Mouse (Mus musculus) CH12.LX (cell line): ENCODE results near the gene Slc15a5. TPM values are rescaled to one million over a fixed set of nuclear protein-coding genes. Genes with fewer than 3 reads are reported as not detected.

Experiments
- DNase-seq: peaks from one replicate; pipeline ENCODE4 v3.0.0-alpha.2; 2013; ENCODE audit errors: extremely low read depth
- H3K27ac ChIP-seq: 2 replicates; pipeline ENCODE4 v1.5.1; 2012; ENCODE audit warnings: low read depth, mild to moderate bottlenecking, control low read depth, moderate library complexity; ENCODE audit not compliant: insufficient read depth
- H3K27me3 ChIP-seq: replicated peaks from 2 replicates; pipeline ENCODE3; 2012; ENCODE audit warnings: inconsistent platforms
- H3K36me3 ChIP-seq, 2 experiments: replicated peaks in 1 of 2; 2 replicates each; pipeline versions ENCODE3 to v1.6.1; 2012; ENCODE audit warnings: inconsistent platforms in 1 of 2, low read length in 1 of 2, mild to moderate bottlenecking in 1 of 2, mixed read lengths in 1 of 2, moderate library complexity in 1 of 2; ENCODE audit not compliant: control insufficient read depth in 1 of 2, insufficient read depth in 1 of 2
- H3K4me1 ChIP-seq, 2 experiments: 2 replicates each; pipeline ENCODE4 v1.6.1; 2012; ENCODE audit warnings: inconsistent platforms in 1 of 2, moderate library complexity in 1 of 2; ENCODE audit not compliant: insufficient read depth in 2 of 2, control insufficient read depth in 1 of 2
- H3K4me2 ChIP-seq: 2 replicates; pipeline ENCODE4 v1.6.1; 2012; ENCODE audit warnings: low read depth, mild to moderate bottlenecking, control low read depth; ENCODE audit not compliant: poor library complexity, insufficient read depth, severe bottlenecking
- H3K4me3 ChIP-seq, 3 experiments: fragments of 150-350 bp in 1 of 3; sonication (generic) in 1 of 3; replicated peaks in 1 of 3; 2 replicates each; pipeline versions ENCODE3 to v1.5.1; 2011 to 2012; ENCODE audit warnings: low read depth in 2 of 3, low read length in 2 of 3, mild to moderate bottlenecking in 2 of 3, moderate library complexity in 2 of 3, control low read depth in 1 of 3, improper control_type of control experiment in 1 of 3, inconsistent platforms in 1 of 3, mixed read lengths in 1 of 3; ENCODE audit not compliant: poor library complexity in 1 of 3
- H3K79me2 ChIP-seq: replicated peaks from 2 replicates; pipeline ENCODE4 v1.6.1; 2012; ENCODE audit warnings: mild to moderate bottlenecking, moderate library complexity; ENCODE audit not compliant: control insufficient read depth, poor library complexity, insufficient read depth, severe bottlenecking; ENCODE audit errors: extremely low read depth
- H3K9ac ChIP-seq: 2 replicates; pipeline ENCODE4 v1.6.1; 2012; ENCODE audit warnings: low read depth, mild to moderate bottlenecking, control low read depth, moderate library complexity; ENCODE audit not compliant: insufficient read depth
- H3K9me3 ChIP-seq: replicated peaks from 2 replicates; pipeline ENCODE3; 2012; ENCODE audit warnings: low read length, inconsistent platforms, mixed read lengths
- BHLHE40 ChIP-seq: IDR thresholded peaks from 2 replicates; pipeline ENCODE4 v1.6.1; 2011; ENCODE audit warnings: mild to moderate bottlenecking, low read depth, low read length, improper control_type of control experiment
- CHD1 ChIP-seq: IDR thresholded peaks from 2 replicates; pipeline ENCODE4 v1.6.1; 2012; ENCODE audit warnings: low read depth, low read length, improper control_type of control experiment, inconsistent platforms
- CTCF ChIP-seq, 2 experiments: IDR thresholded peaks in 1 of 2; conservative IDR thresholded peaks in 1 of 2; 2 replicates each; pipeline ENCODE4 v1.5.1; 2011 to 2012; ENCODE audit warnings: low read depth in 2 of 2, low read length in 2 of 2, improper control_type of control experiment in 1 of 2, inconsistent platforms in 1 of 2, mild to moderate bottlenecking in 1 of 2, moderate library complexity in 1 of 2
- E2F4 ChIP-seq: IDR thresholded peaks from 2 replicates; pipeline ENCODE4 v1.6.1; 2011; ENCODE audit warnings: low read depth, low read length, improper control_type of control experiment; ENCODE audit not compliant: insufficient replicate concordance
- ELF1 ChIP-seq: IDR thresholded peaks from 2 replicates; pipeline ENCODE4 v1.6.1; 2014; ENCODE audit warnings: low read depth, mild to moderate bottlenecking, inconsistent platforms, low read length, improper control_type of control experiment
- ETS1 ChIP-seq: conservative IDR thresholded peaks from 2 replicates; pipeline ENCODE4 v1.6.1; 2012; ENCODE audit warnings: low read depth, mild to moderate bottlenecking, inconsistent platforms, low read length, improper control_type of control experiment, moderate library complexity
- GABPA ChIP-seq: IDR thresholded peaks from 2 replicates; pipeline ENCODE4 v1.6.1; 2012; ENCODE audit warnings: low read depth, low read length, improper control_type of control experiment, inconsistent platforms; ENCODE audit not compliant: insufficient replicate concordance
- IRF4 ChIP-seq: IDR thresholded peaks from 2 replicates; pipeline ENCODE4 v1.6.1; 2014; ENCODE audit warnings: low read depth, mild to moderate bottlenecking, inconsistent platforms, low read length, improper control_type of control experiment
- JUN ChIP-seq: IDR thresholded peaks from 2 replicates; pipeline ENCODE4 v1.6.1; 2011; ENCODE audit warnings: low read depth, mild to moderate bottlenecking, low read length, improper control_type of control experiment, moderate library complexity; ENCODE audit not compliant: insufficient read depth
- JUND ChIP-seq: conservative IDR thresholded peaks from 2 replicates; pipeline ENCODE4 v1.6.1; 2011; ENCODE audit warnings: low read depth, low read length, improper control_type of control experiment
- KAT2A ChIP-seq: IDR thresholded peaks from 2 replicates; pipeline ENCODE4 v1.6.1; 2012; ENCODE audit warnings: low read length, improper control_type of control experiment, inconsistent platforms; ENCODE audit not compliant: insufficient replicate concordance
- MAX ChIP-seq: IDR thresholded peaks from 2 replicates; pipeline ENCODE4 v1.6.1; 2011; ENCODE audit warnings: low read length, improper control_type of control experiment
- MAZ ChIP-seq: IDR thresholded peaks from 2 replicates; pipeline ENCODE4 v1.6.1; 2012; ENCODE audit warnings: low read depth, mild to moderate bottlenecking, inconsistent platforms, low read length, improper control_type of control experiment, moderate library complexity
- MEF2A ChIP-seq: IDR thresholded peaks from 2 replicates; pipeline ENCODE4 v1.6.1; 2014; ENCODE audit warnings: low read depth, mild to moderate bottlenecking, inconsistent platforms, low read length, improper control_type of control experiment, borderline replicate concordance
- MYC ChIP-seq: IDR thresholded peaks from 2 replicates; pipeline ENCODE4 v1.6.1; 2011; ENCODE audit warnings: low read depth, mild to moderate bottlenecking, improper control_type of control experiment, low read length
- PAX5 ChIP-seq: IDR thresholded peaks from 2 replicates; pipeline ENCODE4 v1.6.1; 2012; ENCODE audit warnings: low read length, inconsistent platforms, mixed read lengths
- POLR2AphosphoS2 ChIP-seq: IDR thresholded peaks from 2 replicates; pipeline ENCODE4 v1.6.1; 2011; ENCODE audit warnings: low read depth, low read length, improper control_type of control experiment
- RCOR1 ChIP-seq: conservative IDR thresholded peaks from 2 replicates; pipeline ENCODE4 v1.6.1; 2012; ENCODE audit warnings: low read depth, mild to moderate bottlenecking, inconsistent platforms, low read length, improper control_type of control experiment
- TCF12 ChIP-seq: IDR thresholded peaks from 2 replicates; pipeline ENCODE4 v1.6.1; 2014; ENCODE audit warnings: low read depth, mild to moderate bottlenecking, inconsistent platforms, low read length, improper control_type of control experiment
- USF1 ChIP-seq: IDR thresholded peaks from 2 replicates; pipeline ENCODE4 v1.6.1; 2014; ENCODE audit warnings: low read depth, mild to moderate bottlenecking, inconsistent platforms, low read length, improper control_type of control experiment
- USF2 ChIP-seq: conservative IDR thresholded peaks from 2 replicates; pipeline ENCODE4 v1.6.1; 2011; ENCODE audit warnings: low read depth, low read length, improper control_type of control experiment
- ZC3H11A ChIP-seq: IDR thresholded peaks from 2 replicates; pipeline ENCODE4 v1.6.1; 2012; ENCODE audit warnings: low read depth, mild to moderate bottlenecking, inconsistent platforms, low read length, improper control_type of control experiment
- ZNF384 ChIP-seq: IDR thresholded peaks from 2 replicates; pipeline ENCODE4 v1.6.1; 2012; ENCODE audit warnings: low read depth, low read length, improper control_type of control experiment, inconsistent platforms
- dilution Hi-C: fragments of 300-500 bp; cut with MboI; formaldehyde crosslinking; loops from 2 replicates; pipeline ENCODE4 v1.14.3; 2020; ENCODE audit warnings: low sequenced_read_pairs; ENCODE audit not compliant: extremely low pct_unique_long_range_greater_than_20kb, extremely low pct_ligation_motif_present
- in situ Hi-C: fragments of 300-500 bp; cut with MboI; formaldehyde crosslinking; loops from 3 replicates; pipeline ENCODE4 v1.14.3; 2019; ENCODE audit warnings: low sequenced_read_pairs, low pct_ligation_motif_present, low pct_unique_long_range_greater_than_20kb, mixed read lengths
- polyA plus RNA-seq: library from polyadenylated mRNA; unstranded; fragments of >175 nt; gene quantifications from 2 replicates; pipeline ENCODE4 v1.2.1, GENCODE M21; 2012; ENCODE audit warnings: low read depth; ENCODE audit not compliant: insufficient read length
- total RNA-seq, 2 experiments: library from RNA; depleted of rRNA; stranded (reverse); fragments of 300-350 nt in 1 of 2; fragments of >200 nt in 1 of 2; gene quantifications; 2 replicates each; pipeline ENCODE4 v1.2.3; 2012 to 2014

Slc15a5 gene
- total and polyA plus RNA-seq, 3 experiments, result not detected

GRCm38 (mm10) chr6:137982195-137982737 is 97.5 kb downstream of the Slc15a5 start:
- no peaks in the 10 kb centered on the region for H3K27me3 ChIP-seq
- no peaks in the 10 kb centered on the region for H3K4me1 ChIP-seq
- H3K36me3 ChIP-seq, result no peaks in the 10 kb centered on the region
- H3K9ac ChIP-seq, result no peak overlapping the region
- dilution Hi-C loops (no loop called here), in situ Hi-C loops (no loop called here)
- H3K27ac ChIP-seq, result no peak overlapping the region
- no peaks in the 10 kb centered on the region for H3K79me2 ChIP-seq
- peaks cover 66% of the 10 kb centered on the region for H3K9me3 ChIP-seq
- H3K4me2 ChIP-seq, result no peak overlapping the region
- no peak for DNase-seq
- TF ChIP-seq JUN (no peak), CTCF (conservative IDR thresholded peaks at IDR 0.05 in 1 of 2, IDR thresholded peaks at IDR 0.05 in 1 of 2; ENCODE audit: low read depth in 2 of 2, low read length in 2 of 2) (no peak), ZNF384 (no peak), BHLHE40 (no peak), RCOR1 (no peak), GABPA (no peak), MAX (no peak), KAT2A (no peak), USF2 (no peak), ELF1 (no peak), CHD1 (no peak), TCF12 (no peak), POLR2AphosphoS2 (no peak), MYC (no peak), USF1 (no peak), E2F4 (no peak)
- no peak overlapping the region for H3K4me3 ChIP-seq

- DNase-seq, result no peak
- Histone ChIP-seq H3K4me3 (no peak overlapping the region), H3K9me3 (peaks cover 59% of the 10 kb centered on the region), H3K27me3 (no peaks in the 10 kb centered on the region), H3K27ac (no peak overlapping the region), H3K4me1 (no peaks in the 10 kb centered on the region), H3K36me3 (no peaks in the 10 kb centered on the region), H3K9ac (no peak overlapping the region), H3K4me2 (no peak overlapping the region), H3K79me2 (no peaks in the 10 kb centered on the region)
- dilution Hi-C loops, result no loop called here
- in situ Hi-C loops, result no loop called here
- TF ChIP-seq MAX, result no peak
- no peak for TF ChIP-seq MEF2A
- no peak for TF ChIP-seq KAT2A
- TF ChIP-seq BHLHE40, result no peak
- no peak for TF ChIP-seq IRF4
- TF ChIP-seq JUN, result no peak
- TF ChIP-seq E2F4, result no peak
- no peak for TF ChIP-seq MAZ
- TF ChIP-seq RCOR1, result no peak
- no peak for TF ChIP-seq PAX5
- TF ChIP-seq ZC3H11A, result no peak
- no peak for TF ChIP-seq JUND
- no peak for TF ChIP-seq ETS1
Measured at GRCm38 (mm10) chr6:137980905-137981696, 98.6 kb downstream of the Slc15a5 start.
